Mouse (Mus musculus): ENCODE data around the gene Rapgef4.

Rapgef4 gene

DNA sequence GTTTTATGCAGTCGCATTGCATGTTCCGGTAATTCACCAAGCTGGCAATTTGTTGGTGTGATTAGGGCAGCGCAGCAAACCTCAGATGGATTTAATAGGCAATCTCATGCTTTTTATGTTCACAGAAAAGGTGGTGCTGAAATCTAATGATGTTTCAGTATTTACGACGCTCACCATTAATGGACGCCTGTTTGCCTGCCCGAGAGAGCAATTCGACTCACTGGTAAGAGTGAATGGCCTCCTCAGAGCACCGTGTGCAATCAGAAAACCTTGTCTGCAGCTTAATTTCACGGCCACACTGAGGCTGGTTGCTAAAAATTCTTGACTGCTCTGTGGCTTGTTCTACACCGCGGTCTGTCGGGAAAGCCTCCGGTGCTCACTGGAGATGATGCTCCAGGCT lies 247.8 kb downstream of the Rapgef4 start:
- in situ Hi-C loops (cut with MboI, MseI) = no loop called here

DNA sequence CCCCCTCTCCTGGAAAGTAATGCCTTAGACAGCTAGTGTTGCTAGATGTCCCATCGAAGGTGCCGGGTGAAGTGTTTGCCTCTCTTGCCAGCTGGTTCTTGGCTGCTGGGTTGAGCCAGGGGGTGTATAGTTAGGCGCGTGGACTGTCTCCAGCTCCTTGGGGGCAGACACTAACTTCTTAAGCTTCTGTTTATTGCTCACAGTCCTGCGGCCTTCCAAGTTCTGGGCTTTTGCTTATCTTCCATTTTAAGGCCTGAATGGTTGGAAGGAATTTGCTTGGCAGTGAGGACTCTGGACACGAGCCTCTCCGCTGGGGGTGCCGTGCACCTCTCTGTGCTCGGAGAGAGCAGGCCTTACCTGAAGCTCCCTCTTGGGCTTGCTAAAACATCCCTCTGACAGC lies 249.5 kb downstream of the Rapgef4 start:
- in situ Hi-C loops (cut with MboI, MseI) = no loop called here

DNA sequence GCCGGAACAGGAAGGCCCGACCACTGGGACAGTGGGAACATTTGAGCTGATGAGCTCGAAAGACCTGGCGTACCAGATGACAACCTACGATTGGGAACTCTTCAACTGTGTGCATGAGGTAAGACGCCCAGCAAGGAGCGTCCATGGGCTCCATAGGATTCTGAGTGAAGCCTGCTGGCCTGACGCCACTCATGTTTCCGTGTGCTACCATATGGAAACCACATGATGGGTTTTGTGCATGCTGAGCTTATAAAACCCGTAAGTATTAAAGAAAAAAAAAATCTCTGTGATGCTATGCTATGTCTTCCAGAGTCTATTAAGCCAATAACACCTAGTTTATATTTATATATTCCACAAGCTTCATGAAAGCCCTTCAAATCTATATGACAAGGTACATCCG lies 253.0 kb downstream of the Rapgef4 start:
- in situ Hi-C loops (cut with MboI, MseI) = no loop called here

DNA sequence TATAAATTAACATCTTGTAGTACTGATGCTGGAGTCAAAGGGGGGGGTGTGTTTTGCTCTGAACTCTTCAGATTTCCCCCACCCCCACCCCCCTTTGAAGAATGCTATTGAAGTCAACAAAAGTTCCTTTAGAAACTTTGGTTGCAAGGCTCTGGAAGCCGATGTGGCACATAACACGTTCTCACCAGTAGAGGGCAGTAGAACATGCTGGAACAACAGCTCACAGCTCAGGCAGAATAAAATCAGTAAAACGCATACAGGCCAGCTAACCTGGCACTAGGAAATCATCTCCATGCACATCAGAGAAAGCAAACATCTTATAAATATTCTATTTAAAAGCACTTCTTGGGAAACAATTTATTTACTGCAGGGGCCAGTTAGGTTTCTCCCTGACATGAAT lies 253.9 kb downstream of the Rapgef4 start:
- in situ Hi-C loops (cut with MboI, MseI) = loop anchor here (5.0 kb wide), 2 partner anchors 92 to 157 kb away; no protein-coding TSS in a partner anchor

DNA sequence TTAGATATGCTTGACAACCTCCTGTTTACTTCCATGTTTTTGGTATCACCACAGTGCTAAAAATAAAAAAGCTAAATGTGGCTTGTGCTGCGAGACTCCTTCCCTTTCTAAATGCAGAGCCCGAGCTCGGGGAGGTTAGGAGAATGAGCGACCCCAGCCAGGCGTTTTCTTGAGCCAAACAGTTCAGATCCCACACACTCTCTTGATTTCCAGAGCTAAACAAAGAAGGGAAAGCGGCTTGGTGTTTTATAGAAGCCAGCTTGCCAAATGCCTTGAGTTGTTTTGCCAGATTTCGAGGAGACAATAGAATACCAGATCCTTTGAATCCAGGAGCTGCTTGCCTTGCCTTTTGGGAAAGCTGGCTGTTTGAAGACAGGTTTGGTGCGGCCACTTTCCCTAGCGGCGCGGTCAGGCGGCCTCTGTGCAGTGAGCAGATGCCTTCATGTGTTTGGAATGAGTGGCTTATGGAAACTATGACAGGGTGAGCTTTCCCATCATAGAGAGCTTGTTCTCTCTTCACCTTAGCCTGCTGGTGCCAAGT lies 254.4 kb downstream of the Rapgef4 start:
- in situ Hi-C loops (cut with MboI, MseI) = loop anchor here (5.0 kb wide), 2 partner anchors 92 to 157 kb away; no protein-coding TSS in a partner anchor

DNA sequence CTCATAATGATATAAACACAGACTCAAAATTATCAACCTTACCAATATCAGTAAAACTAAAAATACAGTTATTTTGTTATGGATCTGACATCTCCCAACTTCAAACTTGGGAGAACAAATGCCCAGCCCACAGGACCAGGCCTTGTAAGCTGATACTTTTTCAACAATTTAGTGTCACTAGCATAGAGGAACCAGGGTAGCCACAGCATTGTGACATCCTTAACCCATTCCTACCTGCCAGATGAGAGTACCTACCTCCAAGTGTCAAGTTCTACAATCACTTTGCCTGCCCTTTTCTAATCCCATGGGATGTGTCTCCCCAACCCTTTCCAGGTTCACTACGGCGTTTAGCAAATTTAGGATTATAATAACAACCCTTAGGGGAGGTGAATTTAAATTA lies 257.4 kb downstream of the Rapgef4 start:
- in situ Hi-C loops (cut with MboI, MseI) = loop anchor here (5.0 kb wide), 2 partner anchors 89 to 154 kb away; no protein-coding TSS in a partner anchor

DNA sequence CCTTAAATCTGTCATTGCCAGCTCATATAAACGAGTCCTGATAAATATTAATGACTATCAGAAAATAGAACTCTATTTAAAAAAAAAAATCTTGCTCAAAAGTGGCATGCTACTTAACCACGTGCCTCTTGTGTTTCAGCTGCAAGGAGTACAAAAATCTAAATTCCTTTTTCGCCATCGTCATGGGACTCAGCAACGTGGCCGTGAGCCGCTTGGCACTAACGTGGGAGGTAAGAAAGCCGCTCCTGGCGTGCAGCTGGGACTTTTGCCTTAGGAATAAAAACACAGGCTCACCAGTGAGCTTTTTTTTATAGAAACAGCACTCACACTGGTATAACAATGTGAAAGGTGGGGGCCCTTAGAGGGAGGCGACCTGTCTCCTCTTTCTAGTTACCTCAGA lies 257.9 kb downstream of the Rapgef4 start:
- in situ Hi-C loops (cut with MboI, MseI) = loop anchor here (5.0 kb wide), 2 partner anchors 88 to 153 kb away; no protein-coding TSS in a partner anchor

DNA sequence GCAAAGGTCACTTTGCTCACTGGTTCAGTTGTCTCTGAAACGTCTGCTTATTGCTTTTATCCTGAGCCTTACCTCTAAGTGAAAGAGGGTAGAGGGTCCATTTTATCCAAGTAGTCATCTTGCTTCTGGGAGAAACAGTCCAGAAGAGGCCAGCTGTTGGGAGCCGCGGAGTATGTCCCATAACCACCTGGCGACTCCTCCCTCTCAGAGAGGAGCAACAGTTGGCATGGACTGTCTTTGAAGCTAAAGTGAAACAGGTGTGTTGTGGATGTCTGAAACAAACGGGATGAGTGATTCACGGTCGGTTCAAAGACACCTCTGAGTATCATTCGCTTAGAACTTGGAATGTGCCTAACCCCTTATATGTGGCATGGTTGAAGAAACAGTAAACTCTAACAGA lies 258.4 kb downstream of the Rapgef4 start:
- in situ Hi-C loops (cut with MboI, MseI) = loop anchor here (5.0 kb wide), 2 partner anchors 88 to 153 kb away; no protein-coding TSS in a partner anchor

DNA sequence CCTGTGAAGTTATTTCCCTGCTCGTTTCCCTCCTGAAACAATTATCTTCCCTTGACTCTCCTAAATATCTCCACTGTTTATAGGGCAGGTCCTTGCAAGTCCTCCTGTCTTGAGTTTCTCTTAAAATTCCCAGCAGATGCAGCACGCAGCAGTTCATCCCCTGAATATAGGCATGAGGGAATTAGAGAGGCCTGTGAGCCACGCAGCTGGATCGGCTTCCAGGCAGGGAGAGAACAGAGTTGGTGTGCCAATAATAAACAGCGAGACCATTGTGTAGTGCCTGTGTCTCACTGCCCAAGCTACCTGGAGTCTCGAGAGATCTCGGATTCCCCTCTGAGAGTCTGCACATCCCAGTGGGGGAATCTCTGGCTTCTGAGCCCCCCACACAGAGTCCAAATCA lies 259.0 kb downstream of the Rapgef4 start:
- in situ Hi-C loops (cut with MboI, MseI) = loop anchor here (5.0 kb wide), 2 partner anchors 87 to 152 kb away; no protein-coding TSS in a partner anchor

DNA sequence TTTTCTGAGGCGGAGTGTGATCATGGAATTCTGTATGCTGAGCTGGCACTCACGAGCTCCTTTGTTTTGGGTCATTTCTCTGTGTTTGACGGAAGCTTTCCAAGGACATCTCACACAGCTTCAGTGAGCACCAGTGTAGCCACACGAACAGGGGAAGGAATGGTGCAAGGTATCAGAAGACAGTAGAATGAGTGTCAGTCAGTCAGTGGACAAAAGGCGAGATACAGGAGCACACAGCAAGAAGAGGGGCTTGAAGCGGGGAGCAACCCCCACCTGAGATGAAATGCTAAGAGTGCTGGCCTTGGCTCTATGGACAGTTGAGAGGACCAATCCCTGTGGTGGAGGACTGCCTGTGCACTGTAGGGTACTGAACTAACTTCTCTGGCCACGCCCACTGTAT lies 259.7 kb downstream of the Rapgef4 start:
- in situ Hi-C loops (cut with MboI, MseI) = no loop called here

DNA sequence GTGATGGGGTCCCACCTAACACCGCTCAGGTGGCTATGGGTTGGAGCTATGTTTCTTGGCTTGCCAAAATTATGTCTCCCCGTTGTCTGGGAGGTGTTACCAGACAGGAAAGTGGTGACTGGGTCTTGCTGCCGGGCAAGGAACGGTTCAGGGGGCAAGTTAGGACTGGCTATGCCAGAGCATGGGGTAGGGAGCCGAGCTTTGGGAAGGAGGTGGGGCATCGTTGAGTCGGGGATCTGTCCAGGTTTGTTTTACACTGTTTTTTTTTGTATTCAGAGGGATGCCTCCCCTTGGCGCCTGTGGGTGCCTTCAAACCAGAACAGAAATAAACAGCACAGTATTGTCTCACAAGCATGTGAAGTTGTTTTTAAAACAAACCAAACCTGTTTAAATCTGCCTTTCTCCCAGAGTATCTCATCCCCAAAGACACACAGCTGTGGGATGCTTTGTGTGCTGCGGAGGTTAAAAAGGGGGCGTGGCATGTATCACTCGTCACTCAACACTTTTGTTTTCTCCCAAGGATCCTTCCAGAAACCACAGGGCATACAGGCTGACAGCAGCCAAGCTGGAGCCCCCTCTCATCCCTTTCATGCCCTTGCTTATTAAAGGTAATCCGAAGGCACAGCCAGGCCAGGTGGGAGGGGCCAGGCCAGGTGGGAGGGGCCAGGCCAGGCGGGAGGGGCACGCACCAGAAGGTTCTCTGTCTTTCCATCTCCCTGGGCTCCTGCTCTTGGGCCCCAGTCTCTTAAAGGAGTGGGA lies 260.9 kb downstream of the Rapgef4 start:
- in situ Hi-C loops (cut with MboI, MseI) = no loop called here

DNA sequence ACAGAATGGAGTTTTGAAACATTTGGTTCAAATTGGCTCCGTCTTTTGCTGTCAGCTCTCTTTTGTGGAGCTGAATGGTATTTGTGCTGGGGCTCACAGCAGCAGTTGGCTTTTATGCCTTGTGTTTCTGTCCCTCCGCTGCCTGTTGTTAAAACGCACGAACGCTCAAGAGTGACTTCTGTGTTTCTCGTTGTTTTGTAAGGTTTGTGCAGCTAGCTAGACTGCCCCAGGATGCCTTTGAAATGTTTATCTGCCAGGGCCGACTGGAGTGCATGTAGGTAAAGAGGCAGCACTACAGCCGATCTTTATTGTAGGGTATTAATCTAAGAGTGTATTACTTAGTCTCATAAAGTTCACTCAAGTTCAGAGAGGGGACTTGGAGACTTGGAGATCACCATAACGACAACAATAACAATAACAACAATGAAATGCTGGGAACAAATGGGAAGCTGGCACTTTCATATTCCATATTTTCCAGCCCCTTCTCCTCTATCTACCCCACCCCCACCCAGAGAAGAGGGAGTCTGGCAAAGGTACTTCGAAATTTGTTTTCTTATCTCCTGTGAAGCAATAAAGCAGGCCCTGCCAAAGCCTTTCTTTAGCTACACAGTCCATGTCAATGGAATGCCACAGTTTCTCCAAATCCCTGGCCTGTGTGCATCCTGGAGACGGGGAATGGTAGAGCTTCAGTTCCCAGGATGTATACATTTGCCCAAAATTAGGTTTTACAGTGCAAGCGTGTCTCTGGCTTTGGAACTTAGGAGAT lies 262.1 kb downstream of the Rapgef4 start:
- in situ Hi-C loops (cut with MboI, MseI) = no loop called here

DNA sequence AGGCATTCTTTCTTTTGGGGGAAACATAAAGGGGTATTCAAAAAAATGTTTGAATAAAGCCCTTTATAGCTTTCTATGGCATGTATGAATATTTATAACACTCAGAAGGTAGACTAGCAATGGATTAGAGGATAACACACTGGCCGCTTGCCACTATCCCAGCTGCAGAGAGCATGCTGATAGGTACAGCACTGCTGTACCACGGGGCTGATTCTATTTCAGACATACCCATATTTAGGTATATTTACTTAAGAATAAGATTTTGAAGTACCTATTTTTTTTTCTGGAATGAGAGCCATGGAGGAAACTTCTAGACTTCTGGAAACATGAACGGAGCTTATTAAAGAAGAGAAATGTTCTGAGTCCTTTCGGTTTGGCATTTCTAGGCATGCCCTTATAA lies 264.6 kb downstream of the Rapgef4 start:
- in situ Hi-C loops (cut with MboI, MseI) = no loop called here

DNA sequence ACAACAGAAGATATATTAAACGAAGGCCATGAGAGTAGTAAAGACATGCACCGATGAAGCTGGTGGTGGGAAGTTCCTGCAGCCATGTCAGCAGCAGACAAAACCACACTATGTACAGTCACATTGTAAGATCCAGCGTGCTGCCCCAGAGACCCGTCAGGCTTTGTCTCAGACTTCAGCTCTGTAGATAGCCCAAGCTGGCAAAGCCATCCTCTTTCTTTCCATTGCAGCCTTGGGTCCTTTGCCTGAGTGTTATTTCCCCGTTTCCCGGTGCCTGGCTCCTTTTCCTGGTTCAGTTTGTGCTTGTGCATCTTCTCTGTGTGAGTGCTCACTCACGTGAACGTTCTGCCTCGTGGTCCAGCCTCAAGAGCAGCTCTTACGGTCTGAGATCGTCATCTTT lies 265.3 kb downstream of the Rapgef4 start:
- in situ Hi-C loops (cut with MboI, MseI) = no loop called here

DNA sequence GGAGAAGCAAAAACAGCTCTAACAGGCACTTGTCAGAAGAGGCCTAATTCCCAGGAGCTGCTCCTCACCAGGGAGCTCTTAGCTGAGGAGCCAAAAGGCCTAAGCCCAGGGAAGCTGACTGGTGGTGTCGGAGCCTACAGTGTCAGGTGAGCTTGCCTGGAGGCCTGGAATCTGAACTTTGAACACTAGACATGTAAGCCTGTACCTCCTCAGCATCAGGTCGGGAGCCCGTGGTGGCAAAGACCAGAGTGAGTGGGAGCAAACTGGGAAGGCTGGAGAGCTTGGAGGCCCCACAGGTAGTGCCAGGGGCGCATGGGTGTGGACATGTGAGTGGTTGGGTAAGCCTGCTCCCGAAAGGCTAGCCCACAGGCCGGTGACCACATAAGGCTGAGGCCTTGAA lies 266.8 kb downstream of the Rapgef4 start:
- in situ Hi-C loops (cut with MboI, MseI) = no loop called here

DNA sequence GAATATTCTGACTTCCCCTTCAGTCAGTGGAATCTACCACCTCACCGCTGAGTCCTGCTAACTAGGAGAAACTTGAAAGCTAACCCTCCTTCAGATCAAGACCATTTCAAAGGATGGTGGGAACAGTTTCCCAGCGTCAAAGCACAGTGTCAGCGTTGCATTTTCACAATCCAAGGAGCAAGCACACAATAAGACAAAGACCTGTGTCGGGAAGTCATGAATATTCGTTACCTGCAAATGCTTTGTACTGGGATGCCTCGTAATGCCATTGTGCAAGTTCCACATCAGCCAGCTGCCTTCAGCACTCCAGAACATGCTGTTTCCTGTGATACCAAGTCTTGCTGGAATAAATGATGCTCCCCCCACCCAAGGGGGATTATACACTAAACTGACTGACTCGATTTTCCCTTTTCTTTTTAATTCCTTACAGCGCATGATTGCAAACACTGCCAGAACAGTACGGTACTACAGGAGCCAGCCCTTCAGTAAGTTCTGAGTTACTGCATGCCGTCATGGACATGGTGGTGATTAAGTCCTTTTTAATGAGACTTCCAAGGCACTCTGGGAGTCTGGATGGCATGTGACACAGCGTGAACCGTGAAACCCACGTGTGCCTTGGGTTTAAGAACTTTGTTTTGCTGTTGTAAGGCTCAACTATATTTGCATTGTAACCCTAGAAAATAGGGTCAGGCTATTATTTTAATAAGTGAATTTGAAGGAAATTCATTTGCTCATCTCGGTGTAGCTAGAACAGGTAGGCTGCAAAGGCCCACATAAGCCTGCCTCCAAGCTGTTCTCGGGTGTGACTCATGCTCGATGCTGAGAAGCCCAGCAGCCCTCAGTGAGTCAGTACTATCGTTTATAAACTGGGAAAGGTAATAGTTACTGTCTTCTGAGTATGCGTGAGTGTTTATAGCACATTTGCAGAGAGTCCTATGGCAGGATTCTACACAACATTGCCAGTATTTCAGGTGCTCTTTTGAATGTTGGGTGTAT lies 271.8 kb downstream of the Rapgef4 start:
- in situ Hi-C loops (cut with MboI, MseI) = loop anchor here (10.0 kb wide), 1 partner anchor 52 kb away; no protein-coding TSS in a partner anchor

DNA sequence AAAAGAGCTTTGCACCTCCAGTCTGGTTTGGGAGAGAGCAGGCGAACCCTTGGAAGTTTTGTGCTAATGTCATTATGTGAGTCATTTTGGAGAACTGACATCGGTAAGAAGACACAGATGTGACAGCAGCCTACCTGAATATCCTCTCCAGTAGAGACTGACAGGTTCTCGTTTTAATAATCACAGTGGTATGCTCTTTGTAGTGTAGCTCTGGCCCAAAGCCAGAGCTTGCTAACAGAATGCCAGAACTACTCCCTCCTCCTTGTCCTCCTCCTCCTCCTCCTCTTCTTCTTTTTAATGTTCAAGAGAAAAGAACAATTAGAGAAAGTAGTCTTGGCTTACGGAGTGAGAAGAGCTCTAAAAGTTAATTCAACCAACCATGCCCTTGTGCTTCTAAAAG lies 272.8 kb downstream of the Rapgef4 start:
- in situ Hi-C loops (cut with MboI, MseI) = loop anchor here (10.0 kb wide), 1 partner anchor 51 kb away; no protein-coding TSS in a partner anchor

DNA sequence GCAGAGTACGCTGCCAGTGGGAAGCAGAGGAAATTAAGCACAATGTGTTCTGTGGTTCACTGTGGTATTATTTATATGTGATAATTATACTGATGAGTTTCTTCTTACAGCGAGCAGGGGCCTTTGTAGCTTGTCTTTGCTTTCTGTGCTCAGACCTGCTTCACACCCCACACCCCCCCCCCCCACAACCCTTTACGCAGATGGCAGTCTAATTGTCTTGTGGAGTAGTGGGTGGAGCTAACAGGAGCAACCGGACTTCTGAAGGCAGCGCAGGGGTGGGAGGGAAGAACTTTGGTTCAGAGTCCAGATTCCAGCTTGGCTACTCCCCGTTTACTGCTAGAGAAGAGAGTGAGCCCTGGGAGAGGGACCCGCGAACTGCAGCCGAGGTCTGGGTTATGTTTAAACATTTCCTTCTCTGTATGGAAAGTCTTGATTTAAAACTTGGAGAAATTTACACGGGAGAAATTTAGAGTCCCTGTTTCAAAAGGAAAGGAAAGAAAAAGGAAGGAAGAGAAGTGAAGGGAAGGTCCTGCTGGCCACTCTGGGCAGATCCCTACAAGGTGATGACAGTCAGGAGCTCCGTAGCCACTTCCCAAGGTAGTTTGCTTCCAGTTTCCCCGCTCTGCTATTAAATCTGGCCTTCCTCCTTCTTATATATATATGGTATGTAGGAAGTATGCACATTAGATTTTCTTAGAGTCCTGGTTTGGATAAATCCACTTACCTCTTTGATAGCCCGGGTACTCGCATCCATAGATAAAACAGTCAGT lies 274.0 kb downstream of the Rapgef4 start:
- in situ Hi-C loops (cut with MboI, MseI) = loop anchor here (10.0 kb wide), 1 partner anchor 50 kb away; no protein-coding TSS in a partner anchor

DNA sequence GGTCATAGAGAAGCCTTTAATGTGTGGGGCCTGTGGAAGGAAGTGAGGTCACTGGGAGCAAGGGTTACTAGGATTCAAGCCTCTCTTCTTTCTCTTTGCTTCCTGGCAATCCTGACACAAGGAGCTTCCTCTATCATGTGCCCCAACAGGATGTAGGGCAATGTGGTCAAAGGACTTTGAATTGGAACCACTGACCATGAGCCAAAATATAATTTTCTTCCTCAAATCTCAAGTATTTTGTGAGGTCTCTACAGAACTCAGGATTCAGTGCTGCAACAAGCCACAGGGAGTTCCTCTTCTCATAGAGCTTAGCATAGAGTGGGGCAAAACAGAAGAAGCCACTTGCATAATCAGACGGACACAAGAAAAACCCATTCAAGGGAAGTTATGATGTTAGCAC lies 279.7 kb downstream of the Rapgef4 start:
- in situ Hi-C loops (cut with MboI, MseI) = loop anchor here (10.0 kb wide), 1 partner anchor 64 kb away; no protein-coding TSS in a partner anchor
